Mouse (Mus musculus): Measurements from ENCODE around the gene Naa40.

Gene Naa40

GRCm38 (mm10) chr19:7181496-7181895, 59.5 kb downstream of the Naa40 start:
- no peak for DNase-seq (ENCODE audit: low read depth)

DNA sequence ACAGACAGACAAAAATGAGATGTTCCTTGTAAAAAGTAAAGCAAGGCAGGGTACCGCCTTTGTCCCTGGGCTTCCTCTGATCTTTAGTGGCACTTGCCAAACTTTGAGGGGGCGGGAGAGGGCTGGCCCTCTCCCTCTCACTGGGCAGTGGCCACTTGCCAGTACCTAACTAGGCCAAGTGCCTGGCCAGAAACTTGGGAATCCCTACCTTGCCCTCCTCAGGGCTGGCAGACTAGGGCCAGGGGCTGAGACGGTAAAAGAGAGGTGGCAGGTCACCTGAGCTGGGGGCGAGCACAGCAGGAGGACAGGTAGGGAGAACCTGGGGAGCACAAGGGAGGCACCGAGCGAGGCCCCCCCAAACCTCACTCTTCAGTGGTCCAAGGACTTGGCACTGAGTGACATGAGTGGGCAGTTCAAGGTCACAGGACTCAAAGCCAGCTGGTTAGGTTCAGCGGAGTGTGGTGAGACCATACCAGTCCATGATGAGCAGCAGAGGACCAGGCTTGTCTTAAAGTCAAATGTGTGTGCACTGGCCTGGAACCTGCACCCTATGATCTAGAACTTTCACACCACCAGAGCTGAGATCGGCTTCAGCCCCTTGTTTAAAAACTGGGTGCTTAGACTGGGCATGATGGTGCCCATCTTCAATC, 60.1 kb downstream of the Naa40 start:
- no peak for DNase-seq (ENCODE audit: low read depth)

- no peak for DNase-seq (ENCODE audit: low read depth)
Observed at GRCm38 (mm10) chr19:7178841-7179452, 62.0 kb downstream of the Naa40 start.

GRCm38 (mm10) chr19:7177804-7178511, 63.0 kb downstream of the Naa40 start:
- no peak for DNase-seq (ENCODE audit: low read depth)

GRCm38 (mm10) chr19:7176041-7176696, 64.8 kb downstream of the Naa40 start:
- no peak for DNase-seq (ENCODE audit: low read depth)

All from c-Kit-positive CD71-negative TER-119-negative erythroid progenitor cells, embryonic 14.5 days (primary cell).